Mouse (Mus musculus) liver, embryonic 14.5 days (tissue): ENCODE data around the gene Arhgef12.

Source experiments
- CTCF ChIP-seq: IDR thresholded peaks from 2 replicates; pipeline ENCODE4 v1.5.1; 2016; ENCODE audit warnings: antibody characterized with exemption, low read depth, control low read depth
- EP300 ChIP-seq: IDR thresholded peaks from 2 replicates; pipeline ENCODE4 v1.6.1; 2016; ENCODE audit warnings: antibody characterized with exemption, low read depth

GRCm38 (mm10) chr9:43084496-43085362, 22.3 kb downstream of the Arhgef12 start:
- TF ChIP-seq EP300 = no peak
- no peak for TF ChIP-seq CTCF
